Mouse (Mus musculus): ENCODE data around the gene Acoxl.

DNA sequence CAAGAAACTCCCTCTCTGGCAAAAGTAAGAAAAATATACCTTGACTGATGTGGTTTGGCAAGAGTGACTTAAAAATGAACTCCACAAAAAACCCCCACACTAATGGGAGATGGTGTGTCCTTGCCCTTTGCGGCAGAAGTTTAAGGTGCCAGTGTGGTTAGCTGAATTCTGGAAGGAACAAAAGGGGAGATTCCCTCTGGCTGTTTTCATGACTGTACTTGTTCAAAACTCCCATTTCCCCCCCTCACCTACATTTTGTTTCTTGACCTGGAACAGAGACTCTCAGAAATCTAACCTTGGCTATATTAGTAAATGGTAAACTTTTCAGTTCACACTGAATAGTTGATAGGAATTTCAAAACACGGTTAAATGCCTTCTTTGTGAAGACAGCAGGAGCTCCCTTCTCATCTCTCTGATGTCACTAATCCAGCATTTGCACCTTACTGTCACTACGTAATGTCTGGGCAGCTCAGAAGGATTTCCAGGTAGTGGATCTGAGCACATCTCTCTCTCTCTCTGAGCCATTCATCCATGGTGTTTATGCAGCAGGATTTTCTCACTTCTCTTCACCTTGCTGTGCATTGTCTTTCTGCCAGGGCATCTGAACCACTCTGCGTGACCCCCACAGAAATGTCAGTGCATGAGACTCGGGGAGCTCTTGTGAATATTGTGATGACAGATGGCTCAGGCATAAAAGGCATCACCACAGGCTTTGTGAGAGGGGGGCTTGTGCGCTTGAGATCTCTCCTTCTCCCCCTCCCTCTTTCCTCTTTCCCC is 91.5 kb downstream of the Acoxl start:
- TF ChIP-seq POLR2AphosphoS5 (IDR thresholded peaks at IDR 0.05; ENCODE audit: insufficient replicate concordance, low read depth, low read length) (no peak), CTCF (IDR thresholded peaks at IDR 0.05; ENCODE audit: low read depth, low read length) (no peak), GATA1 (IDR thresholded peaks at IDR 0.05; ENCODE audit: borderline replicate concordance, low read length) (no peak)
